Mouse (Mus musculus) limb, embryonic 10.5 days (tissue): ENCODE results near the gene Hyal2. TPM values are rescaled to one million over a fixed set of nuclear protein-coding genes. Genes with fewer than 3 reads are reported as not detected.
A peak's percentile ranks its signal among the peaks of the same experiment; 100 is the strongest.

Experiments used
- DNase-seq: peaks from one replicate; pipeline ENCODE4 v3.0.0-alpha.2; 2017; ENCODE audit warnings: low spot score
- H3K27ac ChIP-seq: fragments of 300-500 bp; sonication (generic); 2 replicates; pipeline ENCODE4 v1.5.1; 2016; ENCODE audit warnings: mild to moderate bottlenecking
- H3K27me3 ChIP-seq: fragments of 300-500 bp; sonication (generic); 2 replicates; pipeline ENCODE4 v1.6.1; 2016; ENCODE audit warnings: low read depth, mild to moderate bottlenecking; ENCODE audit not compliant: poor library complexity, severe bottlenecking
- H3K36me3 ChIP-seq: fragments of 300-500 bp; sonication (generic); 2 replicates; pipeline ENCODE4 v1.6.1; 2016; ENCODE audit warnings: mild to moderate bottlenecking, moderate library complexity
- H3K4me1 ChIP-seq: fragments of 300-500 bp; sonication (generic); 2 replicates; pipeline ENCODE4 v1.6.1; 2016
- H3K4me3 ChIP-seq: fragments of 300-500 bp; sonication (generic); 2 replicates; pipeline ENCODE4 v1.5.1; 2016; ENCODE audit warnings: mild to moderate bottlenecking, moderate library complexity
- H3K9me3 ChIP-seq: fragments of 300-500 bp; sonication (generic); replicated peaks from 2 replicates; pipeline ENCODE4 v1.6.1; 2016; ENCODE audit warnings: mild to moderate bottlenecking
- WGBS: fragments of 180-500 bp; shearing (Covaris S2); methylation state at CpG from one replicate; pipeline ENCODE4 v1.1.7; 2016; 5-methylcytosine and 5-hydroxymethylcytosine counted together
- polyA plus RNA-seq: library from polyadenylated mRNA; unstranded; fragments of >200 nt; fragmentation: Nextera tagmentation; extraction: Ambion mirVana; gene quantifications from 2 replicates; pipeline ENCODE4 v1.2.1, GENCODE M21; 2016

Gene Hyal2
- 160 and 168 TPM in 2 replicates for polyA plus RNA-seq

DNA sequence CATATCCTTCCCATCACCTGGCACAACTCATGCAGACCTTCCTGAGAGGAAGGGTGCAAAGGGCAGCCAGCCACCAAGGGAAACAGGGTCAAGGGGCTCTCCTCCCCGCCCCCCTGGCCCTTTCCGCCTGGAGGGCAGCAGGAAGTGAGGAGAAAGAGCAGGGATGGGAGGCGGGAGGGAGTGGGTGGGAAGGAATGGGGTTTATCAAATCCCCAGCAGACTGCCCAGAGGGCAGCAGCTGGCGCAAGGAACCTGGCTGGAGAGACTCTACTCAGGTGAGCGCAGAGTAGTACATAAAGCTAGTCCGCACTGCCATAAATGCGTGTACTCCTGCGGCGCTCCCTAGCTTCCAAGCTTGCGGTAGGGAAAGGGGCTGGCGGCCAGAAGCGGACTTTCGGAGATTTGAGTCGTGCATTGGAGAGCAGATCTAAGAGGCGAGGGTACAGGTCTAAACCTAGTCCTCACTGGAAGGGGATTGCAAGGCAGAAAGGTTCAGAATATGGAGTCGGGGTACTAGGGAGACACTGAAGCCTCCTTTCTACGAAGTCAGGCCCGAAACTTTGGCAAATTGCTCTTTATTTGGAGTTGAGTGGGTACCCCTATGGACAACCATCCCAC lies at the start of gene Hyal2:
Gene Hyal2 (plus strand): TSS at position 244 of the 618 bp plus-strand sequence.
- H3K9me3 ChIP-seq = no peaks in the 10 kb centered on the region
- DNase-seq = peak; percentile 58
- H3K27ac ChIP-seq = peak within 1 kb of the TSS; percentile 96
- H3K4me3 ChIP-seq = peak within 1 kb of the TSS; percentile 83
- peaks cover 52% of the 10 kb centered on the region for H3K36me3 ChIP-seq
- H3K4me1 ChIP-seq = peaks cover 79% of the 10 kb centered on the region
- 4% methylated on average over 18 of the region's 18 CpGs for WGBS
- H3K27me3 ChIP-seq = no peaks in the 10 kb centered on the region

DNA sequence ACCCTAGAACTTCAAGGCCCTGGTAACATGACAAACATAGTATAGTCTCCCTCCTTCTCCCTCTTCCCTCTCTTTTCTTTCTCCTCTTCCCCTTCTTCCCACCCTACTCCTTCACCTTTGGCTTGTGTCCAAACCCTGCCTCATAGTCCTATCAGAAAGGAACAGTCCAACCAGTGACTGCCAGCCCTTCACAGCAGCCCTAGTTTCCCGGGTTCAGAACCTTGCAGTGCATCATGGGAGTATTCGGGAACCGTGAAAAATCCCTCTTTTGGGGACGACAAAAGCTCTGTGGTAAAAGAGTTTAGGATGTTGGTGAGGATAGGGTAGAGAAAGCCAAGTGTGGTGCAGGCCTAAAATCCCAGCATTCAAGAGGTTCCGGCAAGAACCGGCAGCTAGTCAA lies 47.4 kb upstream of the Hyal2 start:
- Histone ChIP-seq H3K4me1 (peaks cover 34% of the 10 kb centered on the region), H3K27ac (no peak overlapping the region), H3K27me3 (peaks cover 89% of the 10 kb centered on the region), H3K4me3 (no peak overlapping the region), H3K36me3 (no peaks in the 10 kb centered on the region), H3K9me3 (no peaks in the 10 kb centered on the region)
- 72% methylated on average over 6 of the region's 6 CpGs for WGBS
- DNase-seq = no peak

DNA sequence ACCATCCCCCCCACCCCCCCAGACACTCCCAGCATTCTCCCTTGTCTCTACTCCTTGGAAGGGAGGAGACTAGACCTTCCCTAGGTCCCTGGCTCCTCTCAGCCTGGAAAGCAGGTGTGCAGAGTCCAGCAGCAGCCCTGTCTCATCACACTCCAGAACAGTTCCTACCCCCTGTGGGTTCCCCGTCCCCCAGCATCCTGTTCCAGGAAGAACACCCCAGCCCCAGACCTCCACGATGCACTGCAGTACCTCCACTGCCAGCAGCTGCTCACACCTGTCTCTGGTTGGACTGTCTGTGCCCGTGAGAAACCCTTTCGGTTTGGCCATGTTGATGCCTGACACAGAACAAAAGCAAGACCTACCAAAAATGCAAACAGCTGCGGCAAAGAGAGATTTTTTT lies 46.6 kb upstream of the Hyal2 start:
- H3K27me3 ChIP-seq = peaks cover 97% of the 10 kb centered on the region
- H3K4me3 ChIP-seq = no peak overlapping the region
- no peaks in the 10 kb centered on the region for H3K36me3 ChIP-seq
- no peak for DNase-seq
- WGBS = 73% methylated on average over 5 of the region's 5 CpGs
- H3K27ac ChIP-seq = peak overlapping the region; percentile 51; the same call in 1 of the 2 replicates
- peaks cover 34% of the 10 kb centered on the region for H3K4me1 ChIP-seq
- H3K9me3 ChIP-seq = no peaks in the 10 kb centered on the region

DNA sequence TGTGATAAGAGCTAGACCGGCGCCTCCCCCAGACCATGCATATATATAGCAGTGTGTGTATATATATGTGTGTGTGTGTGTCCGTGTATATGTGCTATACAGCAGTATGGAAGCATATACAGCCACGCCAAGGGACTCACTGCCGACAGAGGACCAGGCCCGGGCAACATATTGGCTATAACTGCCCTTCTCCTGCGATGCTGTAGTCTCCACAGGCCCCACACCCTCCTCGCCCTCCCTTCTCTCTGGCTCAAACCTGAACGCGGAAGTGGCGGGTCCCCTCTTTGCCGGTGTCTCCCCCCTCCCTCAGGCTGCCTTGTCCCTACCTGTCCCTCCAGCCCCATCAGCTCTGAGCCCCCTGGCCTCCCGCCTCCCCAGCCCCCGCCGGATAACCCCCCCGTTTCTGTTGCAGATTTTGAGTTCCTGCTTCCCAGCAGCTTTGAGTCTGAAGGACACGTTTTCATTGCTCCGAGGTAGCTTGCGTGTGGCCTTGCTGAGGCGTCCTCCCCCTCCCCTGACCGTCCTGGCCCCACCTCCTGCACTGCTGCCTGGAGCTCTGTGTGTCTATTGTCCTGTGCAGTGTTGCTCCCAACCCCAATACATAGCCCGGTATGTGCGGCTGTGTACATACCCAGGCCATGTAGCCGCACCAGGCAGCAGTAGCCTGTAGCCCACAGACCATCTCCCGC lies 45.9 kb upstream of the Hyal2 start:
- Histone ChIP-seq H3K27me3 (peaks cover 97% of the 10 kb centered on the region), H3K4me3 (peak overlapping the region; percentile 22), H3K27ac (peak overlapping the region; percentile 27), H3K4me1 (peaks cover 37% of the 10 kb centered on the region), H3K9me3 (no peaks in the 10 kb centered on the region), H3K36me3 (no peaks in the 10 kb centered on the region)
- DNase-seq = no peak
- WGBS = 28% methylated on average over 25 of the region's 25 CpGs

DNA sequence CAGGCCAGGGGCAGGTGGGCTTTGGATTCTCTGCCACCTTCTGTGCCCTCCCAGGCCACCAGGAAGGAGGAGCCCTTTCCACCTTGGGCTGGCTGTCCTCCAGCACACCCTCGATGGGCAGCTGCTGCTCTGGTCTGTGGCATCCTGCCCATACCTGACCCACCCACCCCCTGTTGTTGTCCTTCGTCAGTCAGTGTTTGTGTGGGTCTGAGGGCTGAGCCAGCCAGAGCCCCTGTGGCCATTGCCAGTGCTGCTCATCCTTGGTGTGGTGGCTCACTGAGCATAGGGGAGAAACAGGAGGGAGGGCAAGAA lies 45.4 kb upstream of the Hyal2 start:
- 54% methylated on average over 2 of the region's 2 CpGs for WGBS
- Histone ChIP-seq H3K27me3 (peaks cover 97% of the 10 kb centered on the region), H3K27ac (peak overlapping the region; percentile 27; the same call in 1 of the 2 replicates), H3K36me3 (no peaks in the 10 kb centered on the region), H3K9me3 (no peaks in the 10 kb centered on the region), H3K4me3 (no peak overlapping the region), H3K4me1 (peaks cover 39% of the 10 kb centered on the region)
- DNase-seq = no peak

DNA sequence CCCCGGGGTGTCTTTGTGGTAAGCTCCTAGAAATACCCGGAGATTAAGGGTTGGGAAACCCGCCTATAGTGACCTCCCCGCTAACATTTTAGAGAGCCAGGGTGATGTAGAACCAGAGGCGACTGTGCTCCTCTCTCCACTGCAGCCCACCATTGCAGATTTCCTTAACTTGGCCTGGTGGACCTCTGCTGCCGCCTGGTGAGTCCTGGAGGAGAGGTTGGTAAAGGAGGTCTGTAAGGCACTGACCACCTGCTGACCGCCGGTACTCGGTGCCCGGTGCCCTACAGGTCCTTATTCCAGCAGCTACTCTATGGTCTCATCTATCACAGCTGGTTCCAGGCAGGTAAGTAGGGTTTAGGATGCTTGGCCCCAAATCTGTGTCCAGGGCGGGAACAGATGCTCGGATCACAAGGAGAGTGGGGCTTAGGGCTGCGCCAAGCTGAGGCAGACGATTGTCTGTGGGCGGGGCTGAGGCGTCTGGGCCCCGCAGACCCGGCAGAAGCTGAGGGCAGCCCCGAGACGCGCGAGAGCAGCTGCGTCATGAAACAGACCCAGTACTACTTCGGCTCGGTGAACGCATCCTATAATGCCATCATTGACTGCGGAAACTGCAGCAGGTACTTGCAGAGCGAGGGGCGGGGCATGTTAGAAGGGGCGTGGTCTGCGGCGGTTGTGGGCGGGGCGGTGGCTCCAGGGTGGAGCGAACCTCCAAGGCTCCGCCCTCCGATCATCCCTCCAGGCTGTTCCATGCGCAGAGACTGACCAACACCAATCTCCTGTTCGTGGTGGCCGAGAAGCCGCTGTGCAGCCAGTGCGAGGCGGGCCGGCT lies 41.3 kb upstream of the Hyal2 start:
- Histone ChIP-seq H3K27ac (peak overlapping the region; percentile 26; the same call in 1 of the 2 replicates), H3K4me1 (peaks cover 38% of the 10 kb centered on the region)

DNA sequence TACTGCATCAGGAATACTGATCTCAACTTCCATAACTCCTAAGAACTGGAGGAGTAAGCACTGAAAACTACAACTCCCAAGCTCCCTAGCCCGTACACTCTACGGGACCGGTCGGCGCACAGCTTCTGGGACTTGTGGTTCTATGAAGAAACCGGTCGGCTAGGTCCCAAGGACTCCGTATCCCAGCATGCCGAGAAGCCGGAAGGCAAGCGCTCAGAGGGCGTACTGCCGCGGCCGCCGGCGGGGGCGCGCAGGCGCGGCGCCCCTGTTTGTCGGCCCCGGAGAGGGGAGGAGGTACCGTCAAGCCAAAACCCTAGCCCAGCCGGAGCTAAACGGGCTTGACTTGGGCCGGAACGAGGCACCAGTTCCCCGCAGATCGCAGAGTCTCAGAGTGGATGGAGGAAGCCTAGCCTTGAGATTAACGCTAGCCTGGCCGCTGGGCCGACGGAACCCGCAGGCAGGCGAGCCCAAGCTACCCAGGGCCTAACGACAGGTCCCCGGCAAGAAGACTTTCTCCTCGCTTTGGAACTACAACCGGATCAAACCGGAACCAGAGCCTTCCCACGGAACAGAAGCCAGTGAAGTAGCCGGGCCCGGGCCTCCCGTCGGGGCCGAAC lies 33.8 kb upstream of the Hyal2 start, which contains the start of gene Tmem115:
Gene Tmem115 (plus strand): TSS at position 155 of the 617 bp plus-strand sequence.
- WGBS = under 1% methylated on average over 48 of the region's 48 CpGs
- Histone ChIP-seq H3K4me3 (peak within 1 kb of the TSS; percentile 75), H3K36me3 (peaks cover 25% of the 10 kb centered on the region), H3K27ac (peak within 1 kb of the TSS; percentile 85), H3K9me3 (no peaks in the 10 kb centered on the region), H3K27me3 (peaks cover 16% of the 10 kb centered on the region; the same call in 1 of the 2 replicates), H3K4me1 (peaks cover 36% of the 10 kb centered on the region)
- peak; percentile 89 for DNase-seq

More for the DNA sequence above, 41.3 kb upstream of the Hyal2 start:
- H3K4me3 ChIP-seq = peak overlapping the region; percentile 49
- WGBS = 5% methylated on average over 44 of the region's 44 CpGs
- no peaks in the 10 kb centered on the region for H3K36me3 ChIP-seq
- H3K9me3 ChIP-seq = no peaks in the 10 kb centered on the region
- H3K27me3 ChIP-seq = peaks cover 91% of the 10 kb centered on the region
- peak; percentile 85 for DNase-seq

DNA sequence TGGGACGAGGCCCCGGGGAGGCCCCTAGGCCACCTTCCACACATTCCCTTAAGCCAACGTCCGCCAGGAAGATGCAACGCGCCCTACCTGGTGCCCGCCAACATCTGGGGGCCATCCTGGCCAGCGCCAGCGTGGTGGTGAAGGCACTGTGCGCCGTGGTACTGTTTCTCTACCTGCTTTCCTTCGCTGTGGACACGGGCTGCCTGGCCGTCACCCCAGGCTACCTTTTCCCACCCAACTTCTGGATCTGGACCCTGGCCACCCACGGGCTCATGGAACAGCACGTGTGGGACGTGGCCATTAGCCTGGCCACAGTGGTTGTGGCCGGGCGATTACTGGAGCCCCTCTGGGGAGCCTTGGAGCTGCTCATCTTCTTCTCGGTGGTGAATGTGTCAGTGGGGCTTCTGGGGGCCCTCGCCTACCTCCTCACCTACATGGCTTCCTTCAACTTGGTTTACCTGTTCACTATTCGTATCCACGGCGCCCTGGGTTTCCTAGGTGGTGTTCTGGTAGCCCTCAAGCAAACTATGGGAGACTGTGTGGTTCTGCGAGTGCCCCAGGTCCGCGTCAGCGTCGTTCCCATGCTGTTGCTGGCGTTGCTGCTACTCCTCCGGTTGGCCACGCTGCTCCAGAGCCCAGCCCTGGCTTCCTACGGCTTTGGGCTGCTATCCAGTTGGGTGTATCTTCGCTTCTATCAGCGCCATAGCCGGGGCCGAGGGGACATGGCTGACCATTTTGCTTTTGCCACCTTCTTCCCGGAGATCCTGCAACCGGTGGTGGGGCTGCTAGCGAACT lies 33.1 kb upstream of the Hyal2 start:
- Histone ChIP-seq H3K27ac (peak overlapping the region; percentile 85), H3K4me1 (peaks cover 36% of the 10 kb centered on the region), H3K9me3 (no peaks in the 10 kb centered on the region), H3K27me3 (peaks cover 13% of the 10 kb centered on the region; the same call in 1 of the 2 replicates), H3K4me3 (peak overlapping the region; percentile 75), H3K36me3 (peaks cover 32% of the 10 kb centered on the region)
- under 1% methylated on average over 40 of the region's 40 CpGs for WGBS
- DNase-seq = peak; percentile 51

DNA sequence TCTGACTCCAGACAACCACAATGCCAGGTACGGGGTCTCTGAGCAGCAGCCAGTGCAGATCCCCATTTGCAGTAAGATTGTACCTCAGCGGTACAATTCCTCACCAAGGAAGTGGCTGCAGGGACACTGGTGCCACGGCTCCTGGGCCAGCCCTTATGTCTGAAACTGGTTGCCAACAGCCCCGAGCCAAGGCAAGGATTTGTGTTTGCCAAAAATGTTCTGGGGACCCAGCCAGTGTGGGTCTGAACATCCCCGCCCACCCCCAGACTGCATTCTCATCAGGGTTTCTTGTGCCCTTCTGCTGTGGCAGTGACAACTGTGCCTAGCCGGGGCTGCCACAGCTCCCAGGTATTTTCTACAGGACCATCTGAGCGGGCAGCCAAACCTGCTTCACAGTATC lies 29.5 kb upstream of the Hyal2 start:
- peaks cover 57% of the 10 kb centered on the region for H3K4me1 ChIP-seq
- H3K27ac ChIP-seq = no peak overlapping the region
- no peak overlapping the region for H3K4me3 ChIP-seq
- no peaks in the 10 kb centered on the region for H3K9me3 ChIP-seq
- WGBS = 94% methylated on average over 7 of the region's 7 CpGs
- H3K36me3 ChIP-seq = peaks cover 41% of the 10 kb centered on the region
- no peaks in the 10 kb centered on the region for H3K27me3 ChIP-seq
- no peak for DNase-seq

DNA sequence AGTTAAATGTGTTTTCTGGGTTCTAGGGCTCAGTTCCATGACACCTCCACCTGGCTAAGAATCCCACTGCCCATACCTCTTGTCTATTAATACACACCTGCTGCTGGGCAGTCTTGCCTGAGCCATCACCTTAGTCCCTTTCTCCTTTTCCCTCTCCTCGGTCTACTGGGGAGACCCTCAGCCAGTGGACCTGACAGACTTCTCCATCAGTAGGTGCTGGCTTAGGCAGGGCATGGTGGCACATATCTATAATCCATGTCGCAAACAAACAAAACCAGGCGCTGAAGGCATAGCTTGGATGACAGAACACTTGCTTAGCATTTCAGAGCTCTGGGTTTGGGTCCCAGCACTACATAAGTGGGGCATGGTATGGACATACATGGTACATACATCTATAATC lies 29.0 kb upstream of the Hyal2 start:
- Histone ChIP-seq H3K27ac (no peak overlapping the region), H3K4me3 (no peak overlapping the region), H3K36me3 (peaks cover 46% of the 10 kb centered on the region), H3K9me3 (no peaks in the 10 kb centered on the region), H3K4me1 (peaks cover 59% of the 10 kb centered on the region), H3K27me3 (no peaks in the 10 kb centered on the region)
- WGBS = 89% methylated on average over 3 of the region's 3 CpGs
- DNase-seq = no peak

DNA sequence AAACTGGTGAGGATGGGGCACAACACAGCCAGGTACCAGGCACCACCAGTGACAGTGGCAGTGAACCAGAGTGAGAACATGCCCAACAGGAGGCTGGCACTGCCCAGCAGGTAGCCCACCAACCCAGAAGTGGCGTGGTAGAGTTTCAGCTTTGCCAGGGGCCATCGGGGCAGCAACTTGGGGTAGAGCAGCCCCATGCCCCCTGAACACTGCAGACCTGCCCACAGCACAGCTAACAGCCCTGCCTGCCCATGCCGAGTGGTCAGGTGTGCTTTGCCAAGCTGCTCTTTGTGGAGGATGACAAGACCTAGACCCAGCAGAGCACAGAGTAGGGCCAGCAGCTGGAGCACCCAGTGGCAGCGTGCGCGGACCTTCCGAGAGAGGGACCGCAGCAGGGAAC lies 27.8 kb upstream of the Hyal2 start:
- Histone ChIP-seq H3K4me1 (peaks cover 51% of the 10 kb centered on the region), H3K9me3 (no peaks in the 10 kb centered on the region), H3K27me3 (no peaks in the 10 kb centered on the region), H3K27ac (no peak overlapping the region), H3K36me3 (peaks cover 58% of the 10 kb centered on the region), H3K4me3 (no peak overlapping the region)
- 89% methylated on average over 8 of the region's 8 CpGs for WGBS
- DNase-seq = no peak

DNA sequence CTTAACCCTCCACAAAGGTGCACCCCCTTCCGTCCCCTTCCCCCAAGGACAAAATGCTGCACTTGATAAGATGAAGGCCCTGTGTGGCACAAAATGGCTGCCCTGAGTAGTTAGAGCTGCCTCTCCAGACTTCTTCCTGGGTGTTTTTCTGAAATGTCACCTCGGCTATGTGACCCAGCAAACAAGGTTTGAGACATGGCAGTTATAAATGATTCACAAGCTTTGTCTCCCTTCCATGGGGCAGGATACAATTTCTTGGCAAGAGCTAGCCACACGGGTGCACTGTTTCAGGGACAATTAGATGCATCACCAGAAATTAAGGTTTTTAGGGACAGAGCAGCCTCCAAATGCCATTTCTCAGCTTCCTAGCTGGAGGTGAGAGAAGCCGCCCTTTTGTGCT lies 27.3 kb upstream of the Hyal2 start:
- Histone ChIP-seq H3K4me1 (peaks cover 49% of the 10 kb centered on the region), H3K9me3 (no peaks in the 10 kb centered on the region), H3K36me3 (peaks cover 63% of the 10 kb centered on the region), H3K27ac (no peak overlapping the region), H3K27me3 (no peaks in the 10 kb centered on the region), H3K4me3 (0 out of 2 replicates have a peak overlapping the region, but pooled peaks have one; percentile 68)
- no peak for DNase-seq
- 76% methylated on average over 4 of the region's 4 CpGs for WGBS
